Mouse (Mus musculus): Measurements from ENCODE around the gene Fbxl13.

GRCm38 (mm10) chr5:21491469-21491868 lies 154.0 kb downstream of the Fbxl13 start:
- no peak for TF ChIP-seq RCOR1 (IDR thresholded peaks at IDR 0.05; ENCODE audit: low read depth, low read length)
- no peak for TF ChIP-seq RAD21 (IDR thresholded peaks at IDR 0.05; ENCODE audit: low read depth, low read length)
- no peak for TF ChIP-seq MAX (IDR thresholded peaks at IDR 0.05; ENCODE audit: low read length)
- TF ChIP-seq CTCF (IDR thresholded peaks at IDR 0.05 in 2 of 3, conservative IDR thresholded peaks at IDR 0.05 in 1 of 3; ENCODE audit: control insufficient read depth in 1 of 3, insufficient read depth in 1 of 3, low read depth in 2 of 3, low read length in 3 of 3, poor library complexity in 1 of 3, severe bottlenecking in 1 of 3) = no peak
- TF ChIP-seq GABPA (IDR thresholded peaks at IDR 0.05; ENCODE audit: low read depth, low read length) = no peak
- TF ChIP-seq KAT2A (conservative IDR thresholded peaks at IDR 0.05; ENCODE audit: low read depth, low read length) = no peak
- no peak for TF ChIP-seq USF1 (IDR thresholded peaks at IDR 0.05; ENCODE audit: low read depth, low read length)
- no peak for TF ChIP-seq ETS1 (IDR thresholded peaks at IDR 0.05; ENCODE audit: low read depth, low read length)
- no peak for TF ChIP-seq MYB (IDR thresholded peaks at IDR 0.05; ENCODE audit: low read depth, low read length)
- no peak for TF ChIP-seq MEF2A (IDR thresholded peaks at IDR 0.05; ENCODE audit: extremely low read depth, insufficient replicate concordance, low read depth, low read length, poor library complexity, severe bottlenecking)
- no peak for TF ChIP-seq ZKSCAN1 (IDR thresholded peaks at IDR 0.05; ENCODE audit: low read depth, low read length)
